Mouse (Mus musculus): ENCODE data around the gene Chst1.

Gene Chst1

DNA sequence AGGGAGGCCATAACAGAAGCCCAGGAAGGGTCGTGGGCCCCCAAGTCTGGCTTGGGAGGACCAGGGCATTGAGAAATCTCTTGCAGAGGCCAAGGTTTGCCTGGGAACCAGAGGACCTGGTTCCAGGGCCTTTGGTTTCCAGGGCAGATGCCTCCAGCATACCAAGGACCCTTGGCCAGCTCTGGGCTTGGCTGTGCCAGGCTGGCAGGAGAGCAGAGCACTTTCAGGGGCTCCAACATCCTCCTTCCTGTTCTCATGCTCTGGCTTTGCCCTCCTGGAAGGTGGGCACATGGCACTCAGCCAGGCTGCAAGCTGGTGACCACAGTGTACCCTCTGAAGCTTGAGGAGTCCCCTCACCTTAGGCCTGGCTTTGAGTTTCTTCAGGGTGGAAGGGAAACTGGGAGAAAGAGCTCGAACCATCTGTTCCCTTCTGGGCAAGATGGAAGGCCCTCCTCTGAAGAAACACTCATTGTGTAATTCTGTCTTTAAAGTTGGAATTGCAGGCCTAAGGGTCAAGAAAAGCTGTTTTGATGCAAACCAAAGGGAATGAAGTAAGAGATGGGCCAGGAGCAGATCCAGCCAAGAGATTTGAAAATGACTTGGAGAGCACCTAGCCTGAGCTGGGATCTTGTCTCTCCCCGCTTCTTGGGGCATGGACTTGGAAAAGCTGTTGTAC is 10.3 kb downstream of the Chst1 start:
- DNase-seq (ENCODE audit: low read depth): no peak

- DNase-seq (ENCODE audit: low read depth): no peak
Measured at GRCm38 (mm10) chr2:92613645-92614044, 14.1 kb downstream of the Chst1 start.

GRCm38 (mm10) chr2:92614106-92614505 is 14.6 kb downstream of the Chst1 start:
- DNase-seq (ENCODE audit: low read depth): no peak

- no peak for DNase-seq (ENCODE audit: low read depth)
Measured at GRCm38 (mm10) chr2:92617077-92617756, 17.7 kb downstream of the Chst1 start.

GRCm38 (mm10) chr2:92618016-92618415 is 18.5 kb downstream of the Chst1 start:
- no peak for DNase-seq (ENCODE audit: low read depth)

GRCm38 (mm10) chr2:92627633-92628032 is 28.1 kb downstream of the Chst1 start:
- no peak for DNase-seq (ENCODE audit: low read depth)

GRCm38 (mm10) chr2:92630799-92631198 is 31.3 kb downstream of the Chst1 start:
- DNase-seq (ENCODE audit: low read depth): no peak

DNA sequence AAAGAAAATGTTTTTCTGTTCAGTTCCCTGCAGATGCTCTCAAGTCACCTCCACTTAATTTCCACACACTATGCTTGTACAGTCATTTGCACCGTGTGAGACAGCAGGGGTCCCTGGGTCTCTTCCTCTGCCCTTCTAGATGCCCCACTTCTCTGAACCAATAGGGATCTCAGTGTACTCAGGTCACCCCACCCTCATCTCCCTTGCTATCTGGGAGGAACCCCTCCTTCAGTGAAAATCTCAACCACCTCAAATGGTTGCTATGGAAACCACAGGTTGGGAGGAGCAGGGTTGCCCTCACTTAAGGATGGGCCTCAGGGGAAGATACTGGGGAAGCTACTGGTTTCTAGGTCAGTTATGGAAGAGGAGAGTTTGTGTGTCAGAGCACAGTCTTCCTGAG is 32.5 kb downstream of the Chst1 start:
- no peak for DNase-seq (ENCODE audit: low read depth)

- peak; percentile 1 for DNase-seq (ENCODE audit: low read depth)
Measured at GRCm38 (mm10) chr2:92640555-92640954, 41.0 kb downstream of the Chst1 start.

DNA sequence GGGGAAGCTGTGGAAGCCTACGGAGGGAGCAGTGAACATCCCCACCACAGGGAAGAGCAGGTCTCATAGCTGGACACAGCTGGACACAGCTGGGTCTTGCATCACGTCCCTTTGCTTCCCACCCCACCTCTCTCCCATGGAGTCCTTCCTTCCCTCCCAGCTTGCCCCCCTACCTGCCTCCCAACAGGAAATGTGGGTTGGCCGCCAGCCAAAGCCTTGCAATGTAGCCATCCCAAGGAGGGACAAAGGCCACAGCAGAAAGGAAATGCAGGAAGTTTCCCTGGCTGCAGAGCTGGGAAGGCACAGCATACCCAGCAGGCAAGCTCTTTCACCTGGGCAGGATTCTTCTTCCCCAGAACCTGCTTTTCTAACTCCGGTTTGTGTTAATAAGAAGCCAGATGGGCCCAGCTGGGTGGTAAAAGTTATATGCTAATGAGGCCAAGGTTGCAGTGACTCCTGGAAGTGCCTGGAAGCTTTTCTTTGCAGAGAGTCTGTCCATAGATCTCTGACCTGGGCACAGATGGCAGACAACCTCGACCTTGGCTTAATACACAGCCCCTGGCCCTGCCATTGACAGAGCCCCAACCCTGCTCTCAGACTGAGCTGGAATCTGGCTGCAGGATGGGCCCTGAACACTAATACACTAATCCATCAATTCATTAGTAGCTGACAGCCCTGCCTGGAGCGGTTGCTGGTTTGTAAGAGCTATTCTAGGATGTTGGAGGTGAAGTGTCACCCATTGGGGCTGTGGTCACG is 46.0 kb downstream of the Chst1 start:
- DNase-seq (ENCODE audit: low read depth): no peak

DNA sequence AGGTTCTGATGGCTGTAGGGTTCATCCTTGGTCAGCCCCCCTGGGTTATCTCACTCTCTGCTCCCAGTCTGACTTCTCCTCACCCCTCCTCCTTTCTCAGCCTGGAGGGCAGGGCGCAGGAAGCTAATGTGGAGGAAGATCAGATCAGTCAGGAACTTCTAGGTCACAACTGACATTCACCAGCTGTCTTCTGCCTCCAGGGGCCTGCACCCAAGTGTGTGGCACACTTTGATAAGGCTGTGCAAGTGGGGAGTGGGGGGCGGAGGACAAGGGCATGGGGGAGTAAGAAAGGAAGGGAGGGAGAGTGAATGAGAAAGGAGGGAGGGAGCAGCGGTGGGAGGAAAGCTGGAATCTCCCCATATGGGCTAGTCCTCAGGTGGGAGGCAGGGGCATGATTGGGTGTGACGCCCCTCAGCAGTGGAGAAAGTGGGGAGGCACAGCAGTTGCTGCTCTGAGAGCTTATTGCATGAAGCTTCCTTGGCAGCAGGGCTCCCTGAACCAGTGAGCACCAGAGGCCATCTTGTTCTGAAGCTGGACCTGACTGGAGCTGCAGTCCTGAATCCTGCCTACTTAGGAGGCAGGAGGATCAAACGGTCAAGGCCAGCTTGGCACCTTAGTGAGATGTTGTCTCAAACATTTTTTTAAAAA is 49.8 kb downstream of the Chst1 start:
- no peak for DNase-seq (ENCODE audit: low read depth)

GRCm38 (mm10) chr2:92650428-92650827 is 50.9 kb downstream of the Chst1 start:
- no peak for DNase-seq (ENCODE audit: low read depth)

- no peak for DNase-seq (ENCODE audit: low read depth)
Measured at GRCm38 (mm10) chr2:92651294-92651816, 51.8 kb downstream of the Chst1 start.

DNA sequence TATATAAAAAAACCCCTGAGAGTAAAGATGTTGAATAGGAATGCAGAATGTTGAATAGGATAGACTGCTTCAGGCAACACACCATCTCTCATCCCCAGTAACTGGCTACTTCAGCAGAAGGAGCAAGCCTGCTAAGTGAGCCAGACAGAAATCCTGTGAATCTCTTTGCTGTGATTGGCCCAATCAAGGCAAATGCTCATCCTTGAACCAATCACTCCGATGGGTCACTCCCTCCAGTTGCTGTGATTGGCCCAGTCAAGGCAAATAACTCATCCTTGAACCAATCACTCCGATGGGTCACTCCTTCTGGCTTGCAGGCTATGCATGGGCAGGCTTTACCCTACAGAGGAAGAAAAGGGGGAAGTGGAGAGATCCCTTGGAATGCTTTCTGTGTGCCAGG is 57.7 kb downstream of the Chst1 start:
- DNase-seq (ENCODE audit: low read depth): no peak

DNA sequence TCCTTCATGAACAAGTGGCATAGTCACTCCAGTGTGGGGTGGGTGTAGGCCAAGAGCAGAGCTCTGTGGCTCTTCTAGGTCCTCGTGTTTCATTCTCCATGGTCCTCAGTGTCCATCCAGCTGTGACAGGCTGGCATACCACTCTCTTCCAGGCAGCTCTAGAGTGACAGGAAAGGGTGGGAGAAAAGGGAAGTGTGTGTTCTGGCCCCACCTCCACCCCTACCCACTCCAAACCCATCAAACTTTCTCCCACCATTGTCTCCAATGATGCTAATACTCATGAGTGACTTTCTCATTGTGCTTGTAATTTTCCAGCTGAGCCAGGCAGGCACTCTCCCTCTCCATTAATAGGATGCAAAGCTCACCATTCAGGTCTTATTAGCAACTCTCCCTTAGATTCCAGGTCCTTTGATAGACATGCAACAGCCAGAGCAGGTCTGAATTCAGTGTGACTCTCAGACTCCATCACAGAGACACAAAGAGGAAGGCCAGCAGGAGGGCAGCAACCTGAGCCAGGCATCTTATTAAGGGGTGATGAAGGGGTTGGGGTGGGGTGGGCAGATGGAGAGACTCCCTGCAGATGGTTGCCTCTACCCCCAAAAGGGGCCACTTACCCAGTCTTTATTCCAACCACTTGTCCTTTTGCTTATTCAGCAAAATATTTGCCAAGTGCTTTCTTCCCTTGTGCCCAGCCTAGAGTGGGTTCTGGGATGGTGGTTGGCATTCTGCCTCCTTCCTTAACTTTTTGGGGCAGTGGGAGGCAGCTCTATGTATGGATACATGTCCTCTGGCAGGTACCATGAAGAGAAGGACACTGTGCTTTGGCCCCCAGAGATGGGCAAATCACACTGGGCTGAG is 59.0 kb downstream of the Chst1 start:
- no peak for DNase-seq (ENCODE audit: low read depth)

- DNase-seq (ENCODE audit: low read depth): no peak
Measured at GRCm38 (mm10) chr2:92659491-92660035, 60.1 kb downstream of the Chst1 start.

DNA sequence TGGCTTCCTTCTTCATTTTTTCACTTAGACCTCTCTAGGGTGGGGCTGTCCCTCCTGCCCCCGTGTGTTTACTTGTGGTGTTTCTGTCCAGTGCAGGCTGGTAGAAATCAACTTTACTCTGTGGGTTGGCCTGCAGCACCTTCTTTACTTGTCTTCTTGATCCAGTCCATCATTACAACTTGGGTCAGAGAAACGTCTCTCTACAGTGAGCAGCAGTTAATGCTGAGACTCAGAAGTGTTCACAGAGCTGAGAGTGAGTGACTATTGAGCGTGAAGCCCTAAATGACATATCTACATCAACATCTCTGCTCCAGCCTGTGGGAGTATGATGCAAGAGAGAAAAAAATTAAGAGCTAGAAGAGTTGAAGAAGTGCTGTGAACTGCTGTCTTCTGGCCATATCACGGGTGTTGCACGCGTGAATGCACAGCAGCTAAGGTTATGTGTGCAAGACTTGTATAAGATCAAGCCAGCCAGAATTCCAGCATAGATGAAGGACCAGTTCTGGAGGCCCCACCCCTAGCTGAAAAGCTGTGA is 63.1 kb downstream of the Chst1 start:
- DNase-seq (ENCODE audit: low read depth): no peak

Data from induced T-regulatory cell, adult 2 months (primary cell).